Mouse (Mus musculus) brain, embryonic 14.5 days (tissue): Measurements from ENCODE around the gene Rnf145.

Experiments used
- CTCF ChIP-seq: fragments of 200-500 bp; IDR thresholded peaks from 2 replicates; pipeline ENCODE4 v1.5.1; 2012; ENCODE audit warnings: inconsistent platforms, mild to moderate bottlenecking, moderate library complexity, borderline replicate concordance; ENCODE audit not compliant: insufficient read depth, insufficient read length; ENCODE audit errors: extremely low read depth
- POLR2A ChIP-seq: fragments of 200-500 bp; IDR thresholded peaks from 2 replicates; pipeline ENCODE4 v1.6.1; 2012; ENCODE audit warnings: mild to moderate bottlenecking, inconsistent platforms, borderline replicate concordance; ENCODE audit not compliant: poor library complexity, insufficient read depth, insufficient read length, severe bottlenecking; ENCODE audit errors: extremely low read depth

GRCm38 (mm10) chr11:44522594-44522993 lies 3.8 kb downstream of the Rnf145 start:
- TF ChIP-seq POLR2A (no peak), CTCF (no peak)
